Mouse (Mus musculus) liver, postnatal 0 days (tissue): Measurements from ENCODE around the gene Tmbim7. TPM values are rescaled to one million over a fixed set of nuclear protein-coding genes. Genes with fewer than 3 reads are reported as not detected.
"Not testable (repeated sequence)": the region's sequence is repeated elsewhere in the genome, so short reads cannot be mapped to it uniquely, and the experiment has no call there.

Experiments
- ATAC-seq: fragments of 200-750 bp; cut with Nextera tagmentation; 2 replicates; pipeline ENCODE4 v1.8.0; 2017; ENCODE audit warnings: mild to moderate bottlenecking, moderate library complexity
- DNase-seq: peaks from one replicate; pipeline ENCODE4 v3.0.0-alpha.2; 2016
- H3K27ac ChIP-seq: fragments of 300-500 bp; sonication (generic); 2 replicates; pipeline ENCODE4 v1.5.1; 2014; ENCODE audit warnings: antibody characterized with exemption, moderate library complexity, mild to moderate bottlenecking, low read depth
- H3K27me3 ChIP-seq: fragments of 300-500 bp; sonication (generic); 2 replicates; pipeline ENCODE4 v1.6.1; 2014; ENCODE audit warnings: low read length, control low read depth, mixed read lengths; ENCODE audit not compliant: insufficient read depth
- H3K36me3 ChIP-seq: fragments of 300-500 bp; sonication (generic); replicated peaks from 2 replicates; pipeline ENCODE4 v1.6.1; 2014; ENCODE audit warnings: mild to moderate bottlenecking, control low read depth, low read length, moderate library complexity, mixed read lengths; ENCODE audit not compliant: insufficient read depth
- H3K4me1 ChIP-seq: fragments of 300-500 bp; sonication (generic); 2 replicates; pipeline ENCODE4 v1.6.1; 2014; ENCODE audit warnings: antibody characterized with exemption, mild to moderate bottlenecking, control low read depth; ENCODE audit not compliant: insufficient read depth
- H3K4me2 ChIP-seq: fragments of 300-500 bp; sonication (generic); 2 replicates; pipeline ENCODE4 v1.6.1; 2014; ENCODE audit warnings: low read depth, mild to moderate bottlenecking, low read length, moderate library complexity, mixed read lengths
- H3K4me3 ChIP-seq: fragments of 300-500 bp; sonication (generic); 2 replicates; pipeline ENCODE4 v1.5.1; 2014; ENCODE audit warnings: low read depth, low read length
- H3K9ac ChIP-seq: fragments of 300-500 bp; sonication (generic); replicated peaks from 2 replicates; pipeline ENCODE4 v1.6.1; 2014; ENCODE audit warnings: mild to moderate bottlenecking, moderate library complexity
- H3K9me3 ChIP-seq: fragments of 300-500 bp; sonication (generic); 2 replicates; pipeline ENCODE4 v1.6.1; 2016; ENCODE audit warnings: mild to moderate bottlenecking, control low read depth, low read length, mixed read lengths
- CTCF ChIP-seq: sonication (generic); IDR thresholded peaks from 2 replicates; pipeline ENCODE4 v1.5.1; 2016; ENCODE audit warnings: antibody characterized with exemption, low read depth
- EP300 ChIP-seq: IDR thresholded peaks from 2 replicates; pipeline ENCODE4 v1.6.1; 2016; ENCODE audit warnings: antibody characterized with exemption, low read depth, mild to moderate bottlenecking
- WGBS: fragments of 180-500 bp; shearing (Covaris S2); extraction: QIAGEN DNeasy Blood & Tissue Kit; methylation state at CpG from one replicate; pipeline ENCODE4 v1.1.7; 2014; ENCODE audit not compliant: insufficient replicate concordance; 5-methylcytosine and 5-hydroxymethylcytosine counted together
- polyA plus RNA-seq: library from polyadenylated mRNA; unstranded; fragments of >200 nt; fragmentation: Nextera tagmentation; extraction: Ambion mirVana; gene quantifications from 2 replicates; pipeline ENCODE4 v1.2.1, GENCODE M21; 2015

The Tmbim7 gene
- polyA plus RNA-seq, 1 experiment from 2014 or later = not detected

GRCm38 (mm10) chr5:3651621-3652020, 640 bp downstream of the Tmbim7 start:
- Histone ChIP-seq H3K36me3 (no peaks in the 10 kb centered on the region), H3K27me3 (no peaks in the 10 kb centered on the region), H3K4me1 (peaks cover 3% of the 10 kb centered on the region; the same call in 1 of the 2 replicates), H3K4me3 (no peak overlapping the region), H3K27ac (no peak overlapping the region), H3K9me3 (no peaks in the 10 kb centered on the region), H3K4me2 (no peak overlapping the region), H3K9ac (no peak overlapping the region)
- DNase-seq (no peak), ATAC-seq (no peak)
- WGBS = 75% methylated on average over 5 of the region's 5 CpGs
- TF ChIP-seq CTCF (no peak), EP300 (no peak)

- not testable (repeated sequence) for ATAC-seq
Observed at GRCm38 (mm10) chr5:3652903-3653575, 2.1 kb downstream of the Tmbim7 start.

GRCm38 (mm10) chr5:3653801-3654200, 2.8 kb downstream of the Tmbim7 start:
- no peak overlapping the region for H3K27ac ChIP-seq
- H3K4me3 ChIP-seq = no peak overlapping the region
- TF ChIP-seq CTCF = no peak
- TF ChIP-seq EP300 = no peak
- 74% methylated on average over 4 of the region's 4 CpGs for WGBS
- no peaks in the 10 kb centered on the region for H3K4me1 ChIP-seq
- no peaks in the 10 kb centered on the region for H3K27me3 ChIP-seq
- H3K9me3 ChIP-seq = no peaks in the 10 kb centered on the region
- H3K9ac ChIP-seq = no peak overlapping the region
- H3K36me3 ChIP-seq = no peaks in the 10 kb centered on the region
- H3K4me2 ChIP-seq = no peak overlapping the region
- no peak for ATAC-seq
- no peak for DNase-seq

More at GRCm38 (mm10) chr5:3652903-3653575, 2.1 kb downstream of the Tmbim7 start:
- H3K27ac ChIP-seq, H3K4me2 ChIP-seq, H3K27me3 ChIP-seq, H3K9ac ChIP-seq, H3K9me3 ChIP-seq, H3K4me1 ChIP-seq, H3K36me3 ChIP-seq, H3K4me3 ChIP-seq, DNase-seq: not testable (repeated sequence)
- 84% methylated on average over 14 of the region's 25 CpGs for WGBS

- Histone ChIP-seq H3K9me3 (no peaks in the 10 kb centered on the region), H3K4me3 (no peak within 1 kb of the TSS), H3K36me3 (no peaks in the 10 kb centered on the region), H3K27me3 (no peaks in the 10 kb centered on the region), H3K27ac (no peak within 1 kb of the TSS), H3K9ac (no peak within 1 kb of the TSS), H3K4me2 (no peak within 1 kb of the TSS), H3K4me1 (no peaks in the 10 kb centered on the region)
- TF ChIP-seq EP300 = no peak
- no peak for TF ChIP-seq CTCF
- ATAC-seq = no peak
- no peak for DNase-seq
- WGBS = 67% methylated on average over 5 of the region's 5 CpGs
Observed at GRCm38 (mm10) chr5:3657085-3657484, 6.1 kb downstream of the Tmbim7 start, which contains the start of gene Gatad1. TSS of gene Gatad1 (minus strand) at chr5:3657185.

GRCm38 (mm10) chr5:3665225-3665624, 14.2 kb downstream of the Tmbim7 start:
- Histone ChIP-seq H3K27ac (no peak overlapping the region), H3K4me1 (no peaks in the 10 kb centered on the region), H3K4me2 (no peak overlapping the region), H3K36me3 (no peaks in the 10 kb centered on the region), H3K9me3 (no peaks in the 10 kb centered on the region), H3K27me3 (no peaks in the 10 kb centered on the region), H3K4me3 (no peak overlapping the region), H3K9ac (no peak overlapping the region)
- 81% methylated on average over 2 of the region's 2 CpGs for WGBS
- TF ChIP-seq EP300 = no peak
- TF ChIP-seq CTCF = no peak
- ATAC-seq = no peak
- no peak for DNase-seq

GRCm38 (mm10) chr5:3666585-3666984, 15.6 kb downstream of the Tmbim7 start:
- ATAC-seq (no peak), DNase-seq (no peak)
- no peak overlapping the region for H3K27ac ChIP-seq
- 67% methylated on average over 12 of the region's 12 CpGs for WGBS
- H3K36me3 ChIP-seq = no peaks in the 10 kb centered on the region
- TF ChIP-seq EP300 (no peak), CTCF (no peak)
- H3K4me2 ChIP-seq = no peak overlapping the region
- no peak overlapping the region for H3K9ac ChIP-seq
- H3K27me3 ChIP-seq = no peaks in the 10 kb centered on the region
- H3K9me3 ChIP-seq = no peaks in the 10 kb centered on the region
- no peak overlapping the region for H3K4me3 ChIP-seq
- no peaks in the 10 kb centered on the region for H3K4me1 ChIP-seq
